Mouse (Mus musculus): ENCODE results near the gene Cyba.

Cyba gene

DNA sequence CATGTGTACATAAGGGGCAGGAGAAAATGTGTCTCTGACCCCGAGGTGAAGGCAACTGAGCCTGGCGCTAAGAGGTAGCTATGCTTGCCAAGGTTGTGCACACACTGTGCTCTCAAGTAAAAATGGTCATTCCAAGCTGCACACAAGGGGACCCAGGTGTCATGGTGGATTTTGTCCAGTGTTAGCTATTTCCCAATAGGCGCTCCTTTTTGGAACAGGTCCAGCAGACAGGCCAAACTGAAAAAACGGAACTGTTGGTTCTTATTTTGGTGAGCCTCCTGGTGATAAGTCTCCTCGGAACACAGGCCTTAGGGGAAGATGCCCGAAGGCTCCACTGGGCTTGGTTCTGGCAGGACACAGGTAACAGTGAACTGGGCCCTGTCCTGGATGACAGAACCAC, 21.7 kb upstream of the Cyba start:
- intact Hi-C loops (cut with DNase I), result no loop called here

DNA sequence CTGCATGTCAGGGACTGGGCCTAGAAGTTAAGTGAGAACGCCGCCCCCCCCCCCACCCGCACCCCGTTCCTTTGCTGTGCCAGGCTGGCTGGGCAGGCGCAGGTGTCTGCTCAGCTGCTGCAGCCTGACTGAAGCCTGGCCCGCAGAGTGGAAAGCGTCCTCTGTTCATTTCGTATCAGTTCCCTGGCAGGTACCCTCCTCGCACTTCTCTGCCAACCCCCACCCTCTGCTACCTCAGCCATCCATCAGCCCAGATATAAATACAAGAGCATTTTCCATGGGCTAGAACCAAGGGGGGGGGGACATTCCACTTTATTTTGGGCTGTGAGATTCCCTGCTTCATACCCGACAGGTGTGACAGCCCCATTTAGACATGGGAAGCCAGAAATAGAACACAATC, 19.4 kb upstream of the Cyba start:
- intact Hi-C loops (cut with DNase I), result no loop called here

DNA sequence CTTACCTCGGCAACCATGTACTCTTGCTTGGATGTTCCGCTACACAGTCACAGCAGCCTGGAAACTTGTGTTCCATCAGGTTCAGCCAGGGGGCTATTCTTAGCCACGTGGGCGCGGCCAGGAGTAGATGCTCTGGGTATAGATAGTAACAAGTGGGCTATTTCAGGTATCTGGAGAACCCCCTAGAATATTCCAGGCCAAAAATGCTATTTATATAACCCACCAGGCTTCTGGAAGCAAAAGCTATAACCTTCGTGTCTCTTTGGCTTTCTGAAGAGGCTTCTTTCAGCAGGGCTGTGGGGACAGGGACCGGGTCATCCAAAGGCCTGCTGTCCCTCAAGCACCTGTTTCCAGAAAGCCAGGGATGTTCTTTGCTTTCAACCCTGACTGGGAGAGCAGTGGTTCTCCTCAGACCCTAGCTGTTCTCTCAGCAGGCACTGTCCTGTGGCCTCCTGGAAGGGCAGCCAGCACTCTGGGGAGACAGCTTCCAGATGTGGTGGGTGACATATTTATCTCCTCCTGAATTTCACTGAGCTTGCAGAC, 18.5 kb upstream of the Cyba start:
- intact Hi-C loops (cut with DNase I), result no loop called here

DNA sequence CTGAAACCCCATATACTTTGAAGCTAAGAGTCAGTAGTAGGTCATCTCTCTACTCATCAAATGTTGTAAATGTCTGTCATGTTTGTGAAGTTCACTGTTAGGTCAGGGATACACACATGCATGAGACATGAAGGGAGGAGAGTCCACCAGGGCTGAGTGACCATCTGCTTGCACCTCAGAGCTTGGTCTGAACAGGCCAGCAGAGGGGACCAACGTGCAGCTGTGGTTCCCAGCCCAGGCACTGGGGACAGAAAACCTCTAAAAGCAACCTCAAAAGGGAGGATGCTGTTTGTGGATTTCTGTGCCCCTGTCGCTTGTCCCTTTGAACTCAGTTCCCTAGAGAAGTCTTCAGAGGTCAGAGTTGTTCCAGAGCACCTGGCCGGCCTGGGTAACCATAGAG, 12.5 kb upstream of the Cyba start:
- intact Hi-C loops (cut with DNase I), result loop anchor here (10.0 kb wide), 1 partner anchor 170 kb away; no protein-coding TSS in a partner anchor

DNA sequence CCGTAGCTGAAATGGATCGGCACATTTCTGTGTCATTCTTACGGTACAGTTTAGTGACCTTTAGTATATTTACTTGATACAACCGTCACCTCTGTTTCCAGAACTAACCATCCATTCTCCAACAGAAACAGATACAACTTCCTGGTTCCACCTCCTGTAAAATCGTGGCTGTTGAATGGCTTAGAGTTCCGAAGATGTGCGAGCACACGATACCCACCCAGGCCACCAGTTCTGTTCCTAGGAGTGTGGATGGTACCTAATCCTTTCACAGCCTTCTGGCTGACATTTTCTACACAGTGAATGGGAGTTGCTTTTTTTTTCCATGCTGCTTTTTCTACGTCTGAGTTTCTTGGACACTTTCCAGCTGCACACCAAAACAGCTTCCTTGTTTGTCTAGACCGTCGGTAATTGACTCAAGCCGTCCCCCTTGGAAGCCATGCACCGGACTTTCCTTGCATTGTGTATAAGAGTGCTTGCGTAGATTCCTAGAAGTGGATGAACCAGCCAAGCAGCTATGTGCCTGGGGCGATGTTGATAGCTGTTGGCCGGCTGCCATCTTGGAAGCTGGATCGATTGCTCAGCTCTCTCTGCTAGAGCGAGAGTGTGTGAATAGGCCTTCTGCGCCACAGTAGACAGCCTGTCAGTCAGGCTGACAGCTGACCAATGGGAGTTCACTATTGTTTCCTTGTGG, 11.5 kb upstream of the Cyba start:
- intact Hi-C loops (cut with DNase I), result loop anchor here (5.0 to 10.0 kb wide), 2 partner anchors 33 to 169 kb away; partner anchors contain the start of genes Ctu2 and Rnf166

DNA sequence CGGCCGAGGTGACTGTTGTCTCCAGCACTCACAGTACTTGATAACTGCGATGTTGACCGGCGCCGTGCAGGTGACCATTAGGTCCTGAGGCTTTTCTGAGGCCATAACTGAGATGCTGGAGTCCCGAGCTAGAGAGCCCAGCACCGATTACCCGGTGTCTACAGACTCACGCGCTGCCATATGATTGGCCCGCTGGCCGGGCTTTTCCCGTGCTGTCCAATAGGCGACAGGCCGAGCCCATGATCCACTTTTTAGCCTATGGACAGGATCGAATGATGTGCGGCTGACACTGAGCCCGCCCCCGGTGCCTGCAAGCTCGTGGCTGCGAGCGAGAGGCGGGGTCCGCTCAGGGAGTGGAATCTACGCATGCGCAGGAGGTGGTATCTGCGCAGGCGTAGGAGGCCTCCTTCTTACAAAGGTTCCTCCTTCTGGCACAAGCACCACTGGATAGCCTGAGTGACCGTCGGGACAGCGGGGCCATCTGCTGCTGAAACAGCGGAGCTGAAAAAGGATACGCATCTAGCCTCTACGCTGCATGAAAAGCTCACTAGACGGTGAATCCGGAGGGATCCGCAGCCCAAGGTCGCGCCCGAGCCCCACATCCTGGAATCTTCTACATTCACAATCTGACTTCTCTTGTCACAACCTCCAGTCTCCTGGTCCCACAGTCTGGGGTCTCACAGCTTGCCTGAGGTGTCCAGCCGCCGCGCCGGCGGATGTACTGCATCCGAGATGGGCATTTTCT, 10.7 kb upstream of the Cyba start, which contains the start of gene Mvd:
Gene Mvd, minus strand, starts transcription at position 161 of the 745 bp plus-strand sequence.
- intact Hi-C loops (cut with DNase I), result loop anchor here (5.0 to 10.0 kb wide), 2 partner anchors 34 to 169 kb away; partner anchors contain the start of genes Ctu2 and Rnf166

DNA sequence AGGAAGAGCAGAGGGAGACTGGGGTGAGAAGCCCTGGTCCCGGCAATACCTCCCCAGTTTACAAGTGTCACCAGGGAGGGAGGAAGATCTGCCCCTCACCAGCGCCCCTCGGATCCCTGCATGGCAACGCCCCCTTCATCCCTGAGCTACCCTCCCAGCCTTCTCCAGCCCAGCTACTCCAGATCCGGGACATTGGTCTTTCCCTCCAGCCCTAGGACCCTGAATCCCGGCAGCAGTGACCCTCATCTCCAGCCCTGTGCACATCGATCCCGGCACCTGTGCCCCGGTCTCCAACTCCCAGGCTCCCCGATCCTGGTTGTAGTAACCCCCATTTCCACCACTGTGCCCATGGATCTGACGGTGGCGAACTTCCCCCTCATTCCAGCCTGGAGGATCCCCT, 10.1 kb upstream of the Cyba start:
- intact Hi-C loops (cut with DNase I), result loop anchor here (5.0 to 10.0 kb wide), 2 partner anchors 35 to 168 kb away; partner anchors contain the start of genes Ctu2 and Rnf166

DNA sequence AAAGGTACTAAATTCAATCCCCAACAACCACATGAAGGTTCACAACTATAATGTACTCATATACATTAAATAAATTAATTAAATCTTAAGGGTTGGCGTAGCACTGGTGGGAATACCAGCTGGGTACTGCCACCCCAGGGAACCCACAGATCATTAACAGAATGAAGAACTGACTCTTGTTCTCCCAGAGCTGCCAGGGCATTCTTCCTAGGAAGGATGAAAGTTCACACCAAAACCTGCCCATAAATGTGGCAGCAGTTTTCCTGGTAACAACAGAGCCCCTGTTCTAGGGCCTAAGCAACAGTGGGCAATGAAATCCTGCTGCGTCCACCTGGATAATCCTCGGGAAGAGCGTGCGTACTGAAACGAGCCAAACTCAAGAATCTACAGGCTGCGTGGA, 9.6 kb upstream of the Cyba start:
- intact Hi-C loops (cut with DNase I), result loop anchor here (5.0 to 10.0 kb wide), 2 partner anchors 35 to 168 kb away; partner anchors contain the start of genes Ctu2 and Rnf166

DNA sequence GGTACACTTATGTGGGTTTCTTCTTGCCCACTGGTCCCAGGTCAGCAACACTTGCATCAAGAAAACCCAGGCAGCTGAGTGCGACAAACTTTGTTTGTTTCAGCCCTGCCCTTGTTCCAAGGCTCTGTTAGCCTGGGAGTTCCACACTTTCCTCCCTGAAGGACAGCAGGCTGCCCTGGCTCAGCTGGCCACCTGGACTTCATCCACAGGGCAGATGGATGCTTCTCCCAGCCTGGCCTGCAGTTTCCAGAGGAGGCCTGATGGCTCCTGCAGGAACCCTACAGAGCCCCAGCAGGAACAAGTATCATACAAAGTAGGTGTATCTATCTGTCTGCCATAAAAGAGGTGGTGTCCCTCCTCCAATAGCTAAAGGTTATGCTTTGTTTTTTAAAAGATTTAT, 8.6 kb upstream of the Cyba start:
- intact Hi-C loops (cut with DNase I), result loop anchor here (5.0 to 10.0 kb wide), 2 partner anchors 36 to 167 kb away; partner anchors contain the start of genes Ctu2 and Rnf166

DNA sequence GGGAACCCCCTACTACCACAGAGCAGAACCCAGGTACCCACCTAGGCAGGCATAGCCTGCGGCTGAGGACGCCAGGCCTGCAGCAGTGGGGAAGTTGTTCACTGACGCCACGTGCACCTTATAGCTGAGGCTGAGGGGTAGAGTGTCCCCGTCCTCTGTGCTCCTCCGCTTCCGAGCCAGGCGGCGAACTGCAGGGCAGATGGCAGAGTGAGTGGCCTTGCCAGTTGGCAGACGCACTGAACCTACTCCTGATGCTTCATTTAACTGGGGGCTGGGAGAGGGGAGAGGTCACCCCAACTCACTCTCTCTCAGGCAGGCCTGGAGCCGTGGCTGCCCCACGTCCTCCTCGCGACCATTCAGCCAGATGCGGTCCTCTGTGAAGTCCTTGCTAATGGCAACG, 6.6 kb upstream of the Cyba start:
- intact Hi-C loops (cut with DNase I), result loop anchor here (5.0 kb wide), 1 partner anchor 62 kb away; the partner anchor contains the start of gene Zc3h18

DNA sequence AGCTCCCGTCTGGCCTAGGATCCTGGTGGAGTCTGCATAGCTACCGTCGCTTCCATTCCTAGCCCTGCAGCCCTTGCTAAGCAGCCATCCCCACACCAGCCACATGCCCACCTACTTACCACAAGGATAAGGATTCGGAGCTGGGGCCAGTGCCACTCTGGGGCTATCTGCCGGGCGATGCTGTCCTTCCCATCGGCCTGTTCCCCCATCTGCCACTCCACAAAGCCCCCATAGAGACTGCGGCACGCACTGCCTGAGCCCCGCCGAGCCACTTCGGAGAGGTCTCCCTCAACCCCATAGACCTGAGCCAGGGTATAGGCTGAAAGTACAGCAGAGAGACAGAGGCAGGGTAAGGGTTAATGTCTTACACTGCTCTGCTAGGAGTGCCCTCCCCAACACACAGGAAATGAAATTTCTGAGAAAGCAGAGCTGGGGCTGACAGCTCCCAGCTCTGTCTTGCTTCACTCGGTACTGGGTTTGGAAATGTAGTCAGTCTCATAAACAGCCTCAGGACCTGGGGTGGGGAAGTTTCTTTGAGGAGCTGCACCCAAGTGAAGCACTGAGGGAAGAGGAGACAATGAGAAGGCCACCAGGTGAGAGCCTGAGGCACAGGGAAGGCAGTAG, 5.1 kb upstream of the Cyba start:
- intact Hi-C loops (cut with DNase I), result loop anchor here (5.0 kb wide), 1 partner anchor 61 kb away; the partner anchor contains the start of gene Zc3h18

DNA sequence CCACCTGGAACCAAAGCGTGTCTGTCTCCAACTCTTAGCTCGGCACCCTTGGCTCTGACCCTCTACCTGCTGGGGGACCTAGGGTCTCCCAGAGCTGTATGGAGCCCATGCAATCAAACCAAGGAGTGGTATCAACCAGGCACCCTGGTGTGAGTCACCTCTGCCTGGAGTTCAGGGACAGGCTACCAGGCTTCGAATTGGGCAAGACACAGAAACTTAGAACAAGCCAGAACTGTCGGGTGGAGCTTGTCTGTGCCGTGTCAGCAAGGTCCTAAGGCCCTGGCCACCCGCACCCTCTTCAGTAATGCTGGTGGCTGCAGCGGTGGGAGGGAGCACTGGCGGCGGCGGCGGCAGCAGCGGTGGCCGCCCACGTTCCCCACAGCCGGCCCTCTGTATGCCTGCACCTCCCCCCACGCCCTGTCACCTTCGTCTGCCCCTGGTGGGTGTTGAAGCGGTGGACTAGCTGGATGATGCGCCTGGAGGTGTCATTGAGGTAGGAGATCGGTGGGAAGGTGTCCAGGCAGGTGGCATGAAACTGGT, 3.9 kb upstream of the Cyba start:
- intact Hi-C loops (cut with DNase I), result loop anchor here (5.0 kb wide), 1 partner anchor 59 kb away; the partner anchor contains the start of gene Zc3h18

DNA sequence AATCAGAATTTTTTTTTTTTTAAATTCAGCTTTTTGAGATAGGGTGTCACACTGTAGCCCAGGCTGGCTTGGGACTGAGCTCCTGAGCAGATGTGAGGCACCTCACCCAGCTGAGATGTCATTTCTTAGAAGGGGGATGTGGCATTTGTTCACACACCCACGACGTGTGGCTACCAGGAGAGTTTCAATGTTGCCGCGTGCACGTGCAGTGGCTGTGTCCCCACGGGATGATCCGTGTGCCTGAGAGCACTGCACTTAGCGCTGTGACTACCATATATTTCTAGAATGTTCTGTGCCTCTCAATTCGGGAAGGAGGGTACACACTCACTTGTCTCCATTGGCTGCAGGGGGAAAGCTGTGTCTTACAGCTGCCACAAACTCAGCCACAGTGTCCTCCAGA, 3.4 kb upstream of the Cyba start:
- intact Hi-C loops (cut with DNase I), result loop anchor here (5.0 kb wide), 1 partner anchor 59 kb away; the partner anchor contains the start of gene Zc3h18

DNA sequence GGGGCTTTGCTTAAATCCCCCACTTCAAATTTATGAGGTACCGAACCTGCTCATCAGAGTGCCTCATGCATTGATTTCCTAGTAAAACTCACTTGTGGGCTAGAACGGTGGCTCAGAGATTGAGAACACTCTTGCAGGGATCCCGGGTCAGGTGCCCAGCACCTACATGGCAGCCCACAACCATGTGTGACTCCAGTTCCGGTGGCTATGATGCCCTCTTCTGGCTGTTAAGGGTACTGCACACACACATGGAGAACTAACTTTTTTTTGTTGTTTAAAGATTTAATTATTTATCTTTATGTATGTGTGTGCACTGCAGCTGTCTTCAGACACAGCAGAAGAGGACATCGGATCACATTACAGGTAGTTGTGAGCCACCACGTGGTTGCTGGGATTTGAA, 2.6 kb upstream of the Cyba start:
- intact Hi-C loops (cut with DNase I), result loop anchor here (5.0 kb wide), 1 partner anchor 58 kb away; the partner anchor contains the start of gene Zc3h18

DNA sequence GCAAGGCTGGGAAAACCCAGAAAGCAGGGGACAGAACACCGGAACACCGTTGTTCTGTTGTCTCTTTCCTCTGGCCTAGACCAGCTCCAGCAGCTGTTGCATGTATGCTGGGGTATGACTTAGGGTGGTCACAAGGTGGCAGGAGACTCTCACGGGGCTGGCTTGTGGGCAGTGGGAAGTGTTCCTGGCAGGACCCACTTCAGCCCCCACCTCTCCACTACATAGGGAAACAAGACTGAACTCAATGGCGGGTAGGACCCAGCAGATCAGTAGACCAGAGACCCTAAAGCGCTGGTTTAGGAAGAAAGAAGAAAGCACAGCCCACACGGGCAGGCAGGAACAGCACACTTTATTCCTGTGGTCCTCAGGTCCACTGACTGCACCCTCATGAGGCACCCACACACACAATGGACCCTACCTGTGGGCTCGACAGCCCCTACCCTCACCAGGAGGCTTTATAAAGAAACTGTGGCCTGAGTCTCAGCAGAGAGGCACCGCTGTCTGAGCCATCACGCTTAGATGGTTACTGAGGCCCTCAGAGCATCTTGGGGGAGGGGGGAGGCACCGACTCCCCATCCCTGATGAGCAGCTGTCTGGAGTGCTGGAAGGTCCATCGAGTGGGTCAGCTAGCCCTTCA, 657 bp upstream of the Cyba start:
- intact Hi-C loops (cut with DNase I), result no loop called here

DNA sequence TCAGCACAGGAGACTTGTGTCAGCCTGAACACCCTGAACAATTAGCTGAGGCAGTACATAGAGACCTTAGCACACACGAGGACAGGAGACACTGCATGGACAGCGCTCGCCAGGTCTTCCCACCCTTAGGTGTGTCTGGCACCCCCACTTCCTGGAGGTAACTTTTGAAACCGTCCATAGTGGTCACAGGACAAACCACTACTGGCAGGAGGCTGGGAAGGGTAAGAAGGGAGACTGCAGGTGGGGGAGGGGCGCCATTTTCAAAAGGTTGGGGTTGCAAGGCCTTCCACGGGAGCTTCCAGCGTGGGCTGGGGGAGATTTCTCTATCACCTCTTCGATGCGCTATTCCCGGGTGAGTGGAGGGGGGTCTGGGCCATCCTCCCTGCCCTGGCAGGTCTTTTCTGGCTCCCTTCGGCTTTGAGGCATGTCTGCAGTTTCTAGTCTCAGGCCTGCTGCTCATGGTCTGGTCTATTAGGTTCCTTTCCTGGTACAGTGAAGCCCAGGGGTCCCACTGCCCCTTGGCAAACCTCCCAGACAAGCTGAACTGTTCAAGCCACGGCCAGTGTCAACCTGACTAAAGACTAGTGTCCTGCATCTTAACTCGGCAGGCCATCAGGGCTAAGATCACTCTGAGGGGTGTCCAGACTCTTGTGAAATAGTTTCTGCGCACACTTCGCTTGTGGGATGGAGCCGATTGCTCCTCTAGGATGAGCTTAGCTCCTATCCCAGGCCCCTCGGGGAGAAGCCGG, 862 bp downstream of the Cyba start:
- intact Hi-C loops (cut with DNase I), result no loop called here

DNA sequence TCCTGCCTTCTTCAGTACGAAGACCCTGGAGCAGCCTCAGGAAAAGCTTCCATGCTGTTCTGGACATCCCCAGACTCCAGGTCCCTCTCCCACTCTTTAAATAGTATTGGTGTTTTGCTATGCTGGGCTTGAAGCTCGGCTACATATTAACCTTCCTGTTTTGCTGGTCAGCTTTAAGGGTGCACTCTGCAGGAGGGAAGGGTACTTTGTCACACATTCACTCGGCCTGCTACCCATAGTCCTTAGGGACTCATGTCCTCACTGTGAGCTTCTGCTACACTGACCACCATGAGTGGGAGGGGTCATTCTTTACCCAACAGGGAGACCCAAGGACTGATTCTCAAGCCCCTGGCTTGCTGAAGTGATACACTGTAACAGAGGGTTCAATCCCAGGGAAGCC, 2.1 kb downstream of the Cyba start:
- intact Hi-C loops (cut with DNase I), result no loop called here

DNA sequence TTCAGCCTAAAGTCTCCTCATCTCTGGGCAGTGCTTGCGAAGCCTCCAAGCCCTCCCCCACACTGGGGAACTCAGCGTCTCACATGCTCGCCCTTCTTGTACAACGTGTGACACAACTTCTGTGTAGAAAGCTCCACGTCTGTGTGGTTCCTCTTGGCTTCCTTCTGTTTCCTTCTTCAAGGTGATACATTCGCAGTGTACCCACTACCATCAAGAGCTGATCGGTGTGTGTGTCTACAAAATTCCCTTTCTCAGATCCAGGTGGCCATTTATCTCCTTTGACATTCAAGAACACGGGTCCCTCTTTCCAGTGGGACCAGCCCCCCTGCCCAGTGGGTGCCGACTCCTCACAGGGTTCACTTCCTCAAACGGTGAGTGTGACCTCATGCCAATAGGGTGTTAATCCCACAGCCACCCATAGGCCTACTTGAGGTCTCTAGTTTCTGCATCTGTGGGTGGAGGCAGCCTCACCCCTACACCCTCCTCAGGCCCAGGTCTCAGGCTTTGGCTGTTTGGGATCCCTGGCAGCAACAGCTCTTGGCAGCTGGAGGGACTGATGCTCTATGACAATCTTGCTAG, 2.6 kb downstream of the Cyba start:
- intact Hi-C loops (cut with DNase I), result no loop called here

DNA sequence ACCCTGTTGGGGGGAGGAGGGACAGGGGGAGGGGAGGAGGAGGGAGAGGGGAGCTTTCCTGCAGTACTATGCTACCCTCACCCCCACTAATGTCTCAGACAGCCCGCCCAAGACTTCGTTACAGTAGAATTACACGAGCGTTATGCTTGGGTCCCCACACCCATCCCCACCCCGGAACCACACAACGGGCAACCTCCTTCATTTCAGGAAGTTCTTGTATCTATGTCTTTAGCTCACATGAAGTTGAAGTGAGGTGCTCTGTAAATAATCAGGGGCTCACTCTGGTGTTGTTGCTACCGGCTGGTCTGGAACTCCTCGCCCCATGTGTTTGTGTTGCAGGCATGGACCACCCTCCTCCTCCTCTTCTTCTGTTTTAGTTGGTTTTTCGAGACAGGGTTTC, 4.6 kb downstream of the Cyba start:
- intact Hi-C loops (cut with DNase I), result no loop called here

Measured in adrenal gland (tissue).